Mouse (Mus musculus): Measurements from ENCODE around the gene Rgl1. TPM values are rescaled to one million over a fixed set of nuclear protein-coding genes. Genes with fewer than 3 reads are reported as not detected.

The Rgl1 gene
- 60.6 and 63.6 TPM in 2 replicates for polyA plus RNA-seq (2015; fragmentation: Nextera tagmentation; extraction: Ambion mirVana)

- H3K9me3 ChIP-seq (replicated peaks), result no peaks in the 10 kb centered on the region
- H3K36me3 ChIP-seq, result peaks cover 22% of the 10 kb centered on the region
- peaks cover 24% of the 10 kb centered on the region for H3K27me3 ChIP-seq
- peak within 1 kb of the TSS; percentile 93 for H3K4me2 ChIP-seq
- under 1% methylated on average over 86 of the region's 86 CpGs for WGBS
- ATAC-seq (replicated peaks; ENCODE audit: low FRiP score), result peak; percentile 98
- peaks cover 15% of the 10 kb centered on the region for H3K4me1 ChIP-seq
- peak within 1 kb of the TSS; percentile 94 for H3K4me3 ChIP-seq (replicated peaks)
- peak within 1 kb of the TSS; percentile 97 for H3K9ac ChIP-seq
- peak within 1 kb of the TSS; percentile 87 for H3K27ac ChIP-seq
Observed at GRCm38 (mm10) chr1:152766032-152766772, at the start of gene Rgl1, which contains the start of gene Arpc5. Gene Rgl1 (minus strand): TSS chr1:152766351. Gene Arpc5 (plus strand): TSS chr1:152766542.

- Histone ChIP-seq H3K4me3 (replicated peaks) (no peak overlapping the region), H3K36me3 (no peaks in the 10 kb centered on the region), H3K27ac (no peak overlapping the region), H3K4me1 (peaks cover 24% of the 10 kb centered on the region), H3K4me2 (0 out of 2 replicates have a peak overlapping the region, but pooled peaks have one; percentile 16), H3K27me3 (no peaks in the 10 kb centered on the region), H3K9ac (no peak overlapping the region), H3K9me3 (replicated peaks) (no peaks in the 10 kb centered on the region)
- peak; percentile 60 for ATAC-seq (replicated peaks; ENCODE audit: low FRiP score)
- 47% methylated on average over 7 of the region's 7 CpGs for WGBS
Observed at GRCm38 (mm10) chr1:152815265-152815701, 49.1 kb upstream of the Rgl1 start.

- Histone ChIP-seq H3K36me3 (no peaks in the 10 kb centered on the region), H3K4me2 (no peak overlapping the region), H3K4me3 (replicated peaks) (no peak overlapping the region), H3K27me3 (no peaks in the 10 kb centered on the region), H3K9me3 (replicated peaks) (no peaks in the 10 kb centered on the region), H3K9ac (no peak overlapping the region), H3K27ac (no peak overlapping the region), H3K4me1 (peaks cover 25% of the 10 kb centered on the region)
- WGBS, result 72% methylated on average over 13 of the region's 13 CpGs
- no peak for ATAC-seq (replicated peaks; ENCODE audit: low FRiP score)
Observed at GRCm38 (mm10) chr1:152810533-152811439, 44.6 kb upstream of the Rgl1 start.

GRCm38 (mm10) chr1:152809541-152810252 is 43.5 kb upstream of the Rgl1 start:
- WGBS, result 27% methylated on average over 8 of the region's 8 CpGs
- peak; percentile 76 for ATAC-seq (replicated peaks; ENCODE audit: low FRiP score)
- H3K4me2 ChIP-seq, result no peak overlapping the region

GRCm38 (mm10) chr1:152808392-152808680 is 42.2 kb upstream of the Rgl1 start:
- H3K27me3 ChIP-seq, result no peaks in the 10 kb centered on the region
- no peak overlapping the region for H3K4me2 ChIP-seq
- H3K4me1 ChIP-seq, result peaks cover 16% of the 10 kb centered on the region
- H3K36me3 ChIP-seq, result no peaks in the 10 kb centered on the region
- no peaks in the 10 kb centered on the region for H3K9me3 ChIP-seq (replicated peaks)
- ATAC-seq (replicated peaks; ENCODE audit: low FRiP score), result no peak
- no peak overlapping the region for H3K9ac ChIP-seq
- WGBS, result 71% methylated on average over 2 of the region's 2 CpGs
- H3K4me3 ChIP-seq (replicated peaks), result no peak overlapping the region
- peak overlapping the region; percentile 49; the same call in 1 of the 2 replicates for H3K27ac ChIP-seq

More at GRCm38 (mm10) chr1:152809541-152810252, 43.5 kb upstream of the Rgl1 start:
- no peaks in the 10 kb centered on the region for H3K36me3 ChIP-seq
- no peaks in the 10 kb centered on the region for H3K27me3 ChIP-seq
- H3K27ac ChIP-seq, result peak overlapping the region; percentile 41
- peaks cover 16% of the 10 kb centered on the region for H3K4me1 ChIP-seq
- H3K9ac ChIP-seq, result no peak overlapping the region
- H3K9me3 ChIP-seq (replicated peaks), result no peaks in the 10 kb centered on the region
- no peak overlapping the region for H3K4me3 ChIP-seq (replicated peaks)

- Histone ChIP-seq H3K27me3 (no peaks in the 10 kb centered on the region), H3K9ac (no peak overlapping the region), H3K4me3 (replicated peaks) (no peak overlapping the region), H3K9me3 (replicated peaks) (no peaks in the 10 kb centered on the region), H3K4me1 (peaks cover 16% of the 10 kb centered on the region), H3K36me3 (no peaks in the 10 kb centered on the region), H3K27ac (peak overlapping the region; percentile 49), H3K4me2 (no peak overlapping the region)
- no peak for ATAC-seq (replicated peaks; ENCODE audit: low FRiP score)
- WGBS, result 44% methylated on average over 18 of the region's 18 CpGs
Observed at GRCm38 (mm10) chr1:152807619-152808391, 41.7 kb upstream of the Rgl1 start.

- H3K4me3 ChIP-seq (replicated peaks), result no peak overlapping the region
- H3K27ac ChIP-seq, result no peak overlapping the region
- no peak overlapping the region for H3K9ac ChIP-seq
- H3K36me3 ChIP-seq, result no peaks in the 10 kb centered on the region
- no peaks in the 10 kb centered on the region for H3K27me3 ChIP-seq
- H3K4me2 ChIP-seq, result no peak overlapping the region
- ATAC-seq (replicated peaks; ENCODE audit: low FRiP score), result no peak
- peaks cover 25% of the 10 kb centered on the region for H3K4me1 ChIP-seq
- WGBS, result 83% methylated on average over 6 of the region's 6 CpGs
- no peaks in the 10 kb centered on the region for H3K9me3 ChIP-seq (replicated peaks)
Observed at GRCm38 (mm10) chr1:152804907-152805306, 38.8 kb upstream of the Rgl1 start.

- peak overlapping the region; percentile 67; the same call in 1 of the 2 replicates for H3K27ac ChIP-seq
- 71% methylated on average over 13 of the region's 13 CpGs for WGBS
- no peak overlapping the region for H3K9ac ChIP-seq
Observed at GRCm38 (mm10) chr1:152800633-152801176, 34.6 kb upstream of the Rgl1 start.

GRCm38 (mm10) chr1:152799897-152800296 is 33.7 kb upstream of the Rgl1 start, which contains the start of gene Ncf2:
Gene Ncf2 (plus strand): TSS chr1:152800194.
- ATAC-seq (replicated peaks; ENCODE audit: low FRiP score), result peak; percentile 89

More at GRCm38 (mm10) chr1:152800633-152801176, 34.6 kb upstream of the Rgl1 start:
- Histone ChIP-seq H3K4me1 (peaks cover 30% of the 10 kb centered on the region), H3K27me3 (no peaks in the 10 kb centered on the region), H3K9me3 (replicated peaks) (no peaks in the 10 kb centered on the region), H3K4me2 (peak overlapping the region; percentile 5; the same call in 1 of the 2 replicates), H3K36me3 (no peaks in the 10 kb centered on the region), H3K4me3 (replicated peaks) (no peak overlapping the region)
- no peak for ATAC-seq (replicated peaks; ENCODE audit: low FRiP score)

GRCm38 (mm10) chr1:152798125-152798524 is 32.0 kb upstream of the Rgl1 start:
- H3K27me3 ChIP-seq, result no peaks in the 10 kb centered on the region
- H3K4me2 ChIP-seq, result no peak overlapping the region
- H3K36me3 ChIP-seq, result no peaks in the 10 kb centered on the region
- H3K9ac ChIP-seq, result no peak overlapping the region
- H3K27ac ChIP-seq, result no peak overlapping the region
- H3K9me3 ChIP-seq (replicated peaks), result no peaks in the 10 kb centered on the region
- ATAC-seq (replicated peaks; ENCODE audit: low FRiP score), result no peak
- 65% methylated on average over 9 of the region's 9 CpGs for WGBS
- H3K4me3 ChIP-seq (replicated peaks), result no peak overlapping the region
- peaks cover 34% of the 10 kb centered on the region for H3K4me1 ChIP-seq

More at GRCm38 (mm10) chr1:152799897-152800296, 33.7 kb upstream of the Rgl1 start, which contains the start of gene Ncf2:
- peak within 1 kb of the TSS; percentile 5; the same call in 1 of the 2 replicates for H3K4me2 ChIP-seq
- H3K27ac ChIP-seq, result peak within 1 kb of the TSS; percentile 67
- no peak within 1 kb of the TSS for H3K4me3 ChIP-seq (replicated peaks)
- H3K9ac ChIP-seq, result no peak within 1 kb of the TSS
- H3K36me3 ChIP-seq, result no peaks in the 10 kb centered on the region
- H3K9me3 ChIP-seq (replicated peaks), result no peaks in the 10 kb centered on the region
- 10% methylated on average over 2 of the region's 2 CpGs for WGBS
- peaks cover 30% of the 10 kb centered on the region for H3K4me1 ChIP-seq
- no peaks in the 10 kb centered on the region for H3K27me3 ChIP-seq

Measured in kidney, embryonic 15.5 days (tissue).